Mouse (Mus musculus): ENCODE measurements around the gene Disc1.

- TF ChIP-seq CTCF (IDR thresholded peaks at IDR 0.05 in 2 of 3, conservative IDR thresholded peaks at IDR 0.05 in 1 of 3; ENCODE audit: control insufficient read depth in 1 of 3, insufficient read depth in 1 of 3, low read depth in 2 of 3, low read length in 3 of 3, poor library complexity in 1 of 3, severe bottlenecking in 1 of 3) (no peak), RCOR1 (IDR thresholded peaks at IDR 0.05; ENCODE audit: low read depth, low read length) (no peak), MXI1 (IDR thresholded peaks at IDR 0.05; ENCODE audit: low read depth, low read length) (no peak)
These were observed 199.0 kb downstream of the Disc1 start for GRCm38 (mm10) chr8:125252946-125253345.
